Mouse (Mus musculus) CD4-positive naive resting alpha-beta T cell, adult 76 days (primary cell): Measurements from ENCODE around the gene Mapk12. TPM values are rescaled to one million over a fixed set of nuclear protein-coding genes. Genes with fewer than 3 reads are reported as not detected.

Experiments
- total RNA-seq: library from RNA; stranded (reverse); gene quantifications from one replicate; pipeline ENCODE4 v1.2.4, GENCODE M21; 2023

The Mapk12 gene
- 3.9 TPM for total RNA-seq

DNA sequence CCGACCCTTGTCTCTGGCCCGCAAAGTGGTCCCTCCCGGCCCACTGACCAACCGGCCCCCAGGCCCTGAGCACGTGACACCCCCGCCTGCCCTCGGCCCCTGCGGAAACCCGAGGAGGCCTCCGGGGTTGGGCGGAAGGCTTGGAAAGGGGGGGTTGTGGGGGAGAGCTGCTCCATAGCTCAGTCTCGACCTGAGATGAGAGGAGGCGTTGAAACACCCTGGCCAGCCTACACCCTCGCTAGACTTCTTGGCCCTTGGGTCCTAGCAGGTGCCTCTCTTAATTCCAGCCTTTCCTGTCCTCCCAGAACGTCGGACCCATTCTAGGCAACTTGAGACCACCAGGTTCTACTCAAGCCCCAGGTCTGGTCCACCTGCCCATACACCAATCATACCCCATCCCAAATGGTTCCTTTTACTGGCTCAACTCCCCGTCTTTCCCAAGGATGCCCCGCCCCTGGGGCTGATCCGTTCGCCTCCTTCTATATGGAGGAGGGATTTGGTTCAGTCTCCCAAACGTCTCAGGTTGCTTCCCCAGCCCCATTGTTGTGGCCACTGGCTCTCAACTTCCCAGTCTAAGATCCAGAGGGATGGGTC, at the start of gene Mapk12:
Gene Mapk12, minus strand, starts transcription at position 45 of the 594 bp plus-strand sequence.

DNA sequence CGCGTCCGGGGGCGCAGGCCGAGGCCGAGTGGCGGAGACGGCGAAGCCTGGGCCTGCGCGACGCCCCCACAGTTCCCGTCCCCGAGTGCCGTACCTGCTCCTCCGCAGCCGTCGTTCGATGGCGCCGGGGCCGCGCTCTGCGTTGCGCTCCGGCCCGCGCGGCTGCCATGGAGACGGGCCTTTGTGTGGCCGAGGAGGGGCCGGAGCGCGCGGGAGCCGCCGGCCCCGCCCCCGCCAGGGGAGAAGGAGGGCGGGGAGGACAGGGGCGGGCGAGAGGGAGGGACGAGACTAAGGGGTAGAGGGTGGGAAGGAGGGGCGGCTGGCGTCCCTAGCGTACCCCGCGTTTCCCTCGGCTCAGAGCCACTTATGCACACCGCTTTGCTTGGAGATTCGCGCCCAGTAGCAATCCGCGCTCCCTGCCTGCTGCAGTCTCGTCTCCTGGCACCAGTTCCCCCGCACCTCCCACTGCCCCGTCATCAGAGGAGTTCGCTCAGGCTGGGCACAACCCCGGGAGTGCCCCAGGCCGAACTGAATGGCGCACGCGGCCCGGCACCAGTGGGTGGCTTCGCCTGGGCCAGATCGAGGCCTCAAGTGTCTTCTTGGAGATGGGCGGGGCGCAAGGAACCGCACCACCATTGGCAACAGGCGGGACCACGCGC, 40.2 kb upstream of the Mapk12 start, which contains the start of gene Plxnb2:
Gene Plxnb2, minus strand, starts transcription at position 218 of the 659 bp plus-strand sequence.

DNA sequence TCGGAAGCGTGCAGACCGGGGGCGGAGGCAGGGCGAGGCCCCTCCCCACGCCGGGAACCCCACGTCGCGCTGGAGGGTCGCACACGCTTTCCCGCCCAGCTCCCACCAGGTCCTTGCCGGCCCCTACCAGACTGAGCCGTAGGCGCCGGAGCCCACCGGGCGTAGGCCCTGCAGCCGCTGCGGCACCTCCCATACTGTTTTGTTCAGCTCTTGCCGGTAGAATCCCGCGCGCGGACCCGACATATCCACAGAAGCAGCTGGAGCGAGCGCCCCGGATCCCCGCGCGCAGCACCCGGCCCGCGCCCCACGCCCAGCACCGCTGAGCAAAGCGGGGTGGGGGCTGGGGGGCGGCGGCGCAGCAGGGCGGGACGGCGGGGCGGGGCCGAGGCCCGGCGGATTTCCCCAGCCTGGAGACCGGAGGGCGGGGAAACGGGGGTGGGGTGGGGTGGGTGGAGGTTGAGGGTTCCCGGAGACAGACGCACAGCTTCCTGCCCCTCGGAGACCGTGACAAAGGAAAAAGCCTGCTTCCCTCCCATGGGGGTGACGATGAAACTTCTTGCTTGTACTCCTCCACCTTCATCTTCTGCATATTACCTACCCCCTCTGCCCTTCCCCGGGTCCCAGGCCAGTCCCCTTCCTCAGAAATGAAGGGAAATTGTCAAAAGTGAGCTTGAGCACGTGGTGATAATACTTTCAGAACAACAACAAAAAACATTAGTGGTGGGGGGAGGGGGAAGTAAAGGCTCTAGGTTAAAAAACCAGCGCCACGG, 9.0 kb upstream of the Mapk12 start, which contains the start of gene Mapk11:
Gene Mapk11, minus strand, starts transcription at position 358 of the 770 bp plus-strand sequence.

DNA sequence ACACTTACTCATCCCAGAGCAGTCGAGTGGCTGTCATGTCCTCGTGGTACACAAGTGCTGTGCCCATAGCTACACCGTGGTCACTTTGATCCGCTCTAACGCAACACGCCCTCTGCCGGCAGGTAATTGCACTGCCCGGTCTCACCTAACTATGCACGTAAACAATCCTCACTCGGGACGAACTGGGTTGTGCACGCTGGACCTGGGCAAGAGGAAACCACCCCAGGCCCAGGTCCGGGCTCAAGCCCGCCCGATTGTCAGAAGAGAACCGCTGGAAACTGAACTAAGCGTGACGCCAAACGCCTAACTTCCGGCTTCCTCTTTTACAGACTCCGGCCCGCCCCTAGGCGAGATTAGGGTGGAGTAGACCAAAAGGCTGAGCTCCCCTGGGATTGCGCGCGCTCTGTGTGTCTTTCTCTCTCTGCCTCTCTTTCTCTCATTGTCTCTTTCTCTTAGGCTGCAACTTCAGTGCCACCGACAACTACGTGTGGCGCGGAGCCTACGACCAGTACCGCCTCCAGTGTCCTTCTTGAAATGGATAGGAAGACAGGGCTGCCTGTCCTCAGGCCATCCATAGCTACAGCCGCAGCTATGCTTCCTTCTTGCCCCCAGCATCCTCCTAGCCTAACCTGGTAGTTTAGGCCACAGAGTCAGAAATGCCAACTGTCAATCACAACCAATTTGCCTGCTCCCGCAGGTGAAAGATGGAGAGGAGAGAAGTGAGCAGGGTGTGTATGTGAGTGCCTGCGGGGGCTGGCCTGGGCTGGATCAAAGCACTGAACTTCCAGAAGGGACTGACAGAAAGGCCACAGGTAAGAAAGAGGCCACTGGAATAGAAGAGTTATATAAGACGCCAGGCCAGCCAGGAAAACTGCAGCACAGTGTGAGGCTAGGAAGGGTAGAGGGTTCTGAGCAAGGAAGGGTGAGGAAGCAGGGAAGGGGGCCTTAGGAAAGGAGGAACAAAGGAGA, 11.8 kb downstream of the Mapk12 start, which contains the start of gene Hdac10:
Gene Hdac10, minus strand, starts transcription at position 319 of the 969 bp plus-strand sequence.

DNA sequence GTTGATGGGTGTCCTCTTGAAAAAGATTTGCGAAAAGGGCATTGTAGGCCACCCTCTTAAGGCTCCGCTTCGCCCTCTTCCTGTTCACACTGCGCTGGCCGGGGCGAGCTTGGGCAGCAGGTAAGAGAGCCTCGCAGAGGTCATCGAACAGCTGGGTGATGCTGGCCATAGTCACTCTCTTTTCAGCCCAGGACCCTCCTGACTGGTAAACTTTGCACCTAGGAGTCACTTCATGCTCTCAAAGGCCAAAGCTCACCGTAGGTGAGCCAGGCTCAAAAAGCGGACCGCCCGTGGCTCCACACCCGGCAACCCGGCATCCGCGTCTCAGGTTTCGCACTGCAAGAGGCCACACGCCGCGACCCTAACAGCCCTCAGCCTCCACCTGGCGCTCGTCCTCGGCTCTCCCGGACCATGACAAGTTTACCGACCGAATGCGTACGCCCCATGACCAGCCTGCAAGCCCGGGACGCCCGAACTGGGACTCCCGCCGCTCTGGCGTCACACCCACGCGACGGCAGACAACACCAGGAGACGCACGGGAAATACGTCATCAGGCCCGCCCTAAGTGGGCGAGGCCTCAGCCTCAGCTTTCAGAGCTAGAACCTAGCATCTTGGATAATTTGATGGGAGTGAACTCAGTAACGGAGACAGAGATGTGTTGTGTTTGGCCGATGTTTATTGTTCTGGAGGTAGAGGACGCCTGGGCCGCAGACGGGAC, 17.7 kb downstream of the Mapk12 start, which contains the start of gene Tubgcp6:
Gene Tubgcp6, minus strand, starts transcription at position 464 of the 718 bp plus-strand sequence.

DNA sequence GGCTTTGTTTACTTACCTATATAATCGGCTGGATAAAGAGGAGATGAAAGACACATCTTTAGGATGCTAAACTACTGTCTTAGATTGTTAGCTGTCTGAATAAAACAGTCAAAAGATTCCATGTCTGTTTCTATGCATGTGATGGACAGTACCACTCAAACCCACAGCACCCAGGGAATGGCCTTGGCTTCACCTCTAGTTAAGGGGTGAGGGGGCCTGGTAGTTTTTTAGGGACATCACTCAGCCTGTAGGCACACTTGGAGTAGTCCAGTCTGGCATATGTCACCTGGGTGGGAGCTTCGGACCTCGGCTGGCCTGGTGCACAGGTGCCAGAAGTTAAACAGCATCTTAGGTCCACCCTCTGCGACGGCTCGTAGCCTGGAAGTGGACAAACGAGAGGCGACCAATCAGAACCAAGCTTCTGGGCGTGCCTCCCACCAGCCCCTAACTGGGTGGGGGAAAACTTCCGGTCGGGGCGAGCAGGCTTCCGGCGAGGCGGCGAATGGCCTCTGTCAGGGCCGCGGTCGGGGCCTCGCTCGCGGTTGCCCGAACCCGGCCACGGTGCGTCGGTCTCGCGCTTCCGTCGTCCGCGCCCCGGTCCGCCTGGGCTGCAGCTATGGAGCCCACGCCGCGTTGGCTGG, 51.8 kb downstream of the Mapk12 start, which contains the start of gene Selenoo:
Gene Selenoo, plus strand, starts transcription at position 478 of the 641 bp plus-strand sequence.

Other genes with a start within 250 kb of the Mapk12 start
- not detected for gene Ttll8, start 186.3 kb downstream of the Mapk12 start, total RNA-seq
- not detected for gene Mlc1, start 161.7 kb downstream of the Mapk12 start, total RNA-seq
- not detected for gene Mov10l1, start 157.8 kb downstream of the Mapk12 start, total RNA-seq
- gene Panx2, start 81.0 kb downstream of the Mapk12 start, total RNA-seq = not detected
- 38.6 TPM for gene Trabd, start 65.6 kb downstream of the Mapk12 start, total RNA-seq
- 23.0 TPM for gene Selenoo, start 51.6 kb downstream of the Mapk12 start, total RNA-seq
- 36.6 TPM for gene Tubgcp6, start 17.6 kb downstream of the Mapk12 start, total RNA-seq
- gene Hdac10, start 12.0 kb downstream of the Mapk12 start, total RNA-seq = 25.4 TPM
- gene Mapk11, start 8.9 kb upstream of the Mapk12 start, total RNA-seq = 26.2 TPM
- 2.8 TPM for gene Plxnb2, start 40.1 kb upstream of the Mapk12 start, total RNA-seq
- 21.9 TPM for gene Dennd6b, start 55.8 kb upstream of the Mapk12 start, total RNA-seq
- gene Ppp6r2, start 70.8 kb upstream of the Mapk12 start, total RNA-seq = 52.2 TPM
- gene Sbf1, start 174.6 kb upstream of the Mapk12 start, total RNA-seq = 395 TPM
- not detected for gene Adm2, start 182.0 kb upstream of the Mapk12 start, total RNA-seq
- gene Miox, start 193.7 kb upstream of the Mapk12 start, total RNA-seq = not detected
- gene Lmf2, start 215.0 kb upstream of the Mapk12 start, total RNA-seq = 29.6 TPM
- 113 TPM for gene Ncaph2, start 215.0 kb upstream of the Mapk12 start, total RNA-seq
- gene Sco2, start 233.1 kb upstream of the Mapk12 start, total RNA-seq = 18.0 TPM
- gene Tymp, start 236.3 kb upstream of the Mapk12 start, total RNA-seq = 0.56 TPM
- gene Odf3b, start 238.6 kb upstream of the Mapk12 start, total RNA-seq = not detected
- gene Klhdc7b, start 244.2 kb upstream of the Mapk12 start, total RNA-seq = not detected